Mouse (Mus musculus) liver, postnatal 0 days (tissue): ENCODE results near the gene Fat3.

Source experiments
- CTCF ChIP-seq: sonication (generic); IDR thresholded peaks from 2 replicates; pipeline ENCODE4 v1.5.1; 2016; ENCODE audit warnings: antibody characterized with exemption, low read depth
- EP300 ChIP-seq: IDR thresholded peaks from 2 replicates; pipeline ENCODE4 v1.6.1; 2016; ENCODE audit warnings: antibody characterized with exemption, low read depth, mild to moderate bottlenecking

DNA sequence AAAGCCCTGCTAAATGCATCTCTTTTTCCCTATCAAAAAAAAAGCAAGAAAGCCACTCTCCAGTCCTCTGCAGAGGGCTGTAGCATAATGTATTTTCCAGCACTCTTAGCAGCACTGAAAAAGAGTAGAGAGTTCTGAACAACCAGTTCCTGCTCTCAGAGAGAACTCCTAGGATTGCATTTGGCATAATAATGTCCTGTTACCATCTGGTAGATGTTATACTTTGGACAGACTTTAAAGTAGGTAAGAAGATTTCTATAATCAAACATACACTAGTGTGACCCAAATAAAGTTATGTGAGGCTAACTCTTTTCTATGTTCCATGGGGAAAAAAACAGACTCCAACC, 230.3 kb downstream of the Fat3 start:
- TF ChIP-seq CTCF (no peak), EP300 (no peak)
